Mouse (Mus musculus) liver, adult 2 months (tissue): ENCODE data around the gene Dok3. TPM values are rescaled to one million over a fixed set of nuclear protein-coding genes. Genes with fewer than 3 reads are reported as not detected.

Source experiments
- DNase-seq: peaks from one replicate; pipeline ENCODE4 v3.0.0-alpha.2; 2011; ENCODE audit warnings: low read depth, low spot score; ENCODE audit errors: extremely low read depth
- H3K27ac ChIP-seq: fragments of 200-500 bp; replicated peaks from 2 replicates; pipeline ENCODE4 v1.5.1; 2012; ENCODE audit warnings: low read depth, mild to moderate bottlenecking, control low read depth, inconsistent platforms, low read length; ENCODE audit not compliant: insufficient read depth
- H3K27me3 ChIP-seq: fragments of 200-500 bp; 2 replicates; pipeline ENCODE4 v1.6.1; 2012; ENCODE audit warnings: mild to moderate bottlenecking, moderate library complexity, low read length, inconsistent platforms; ENCODE audit not compliant: control insufficient read depth, insufficient read depth
- H3K36me3 ChIP-seq: fragments of 200-500 bp; 2 replicates; pipeline ENCODE4 v1.6.1; 2012; ENCODE audit warnings: low read length, inconsistent platforms; ENCODE audit not compliant: control insufficient read depth, insufficient read depth
- H3K4me1 ChIP-seq: fragments of 200-500 bp; 2 replicates; pipeline ENCODE4 v1.6.1; 2011; ENCODE audit warnings: low read length; ENCODE audit not compliant: control insufficient read depth, insufficient read depth
- H3K4me3 ChIP-seq: fragments of 200-500 bp; 2 replicates; pipeline ENCODE4 v1.5.1; 2011; ENCODE audit warnings: low read depth, mild to moderate bottlenecking, control low read depth, low read length, moderate library complexity; ENCODE audit not compliant: insufficient read depth
- H3K79me2 ChIP-seq: fragments of 200-500 bp; 2 replicates; pipeline ENCODE4 v1.6.1; 2012; ENCODE audit warnings: inconsistent platforms, mild to moderate bottlenecking, low read length, moderate library complexity; ENCODE audit not compliant: control insufficient read depth, insufficient read depth
- H3K9ac ChIP-seq: fragments of 200-500 bp; 2 replicates; pipeline ENCODE4 v1.6.1; 2012; ENCODE audit warnings: low read depth, mild to moderate bottlenecking, control low read depth, inconsistent platforms, low read length
- CTCF ChIP-seq: fragments of 200-500 bp; IDR thresholded peaks from 2 replicates; pipeline ENCODE4 v1.5.1; 2011; ENCODE audit warnings: low read depth, low read length, control low read depth
- POLR2A ChIP-seq: fragments of 200-500 bp; IDR thresholded peaks from 2 replicates; pipeline ENCODE4 v1.6.1; 2011; ENCODE audit warnings: low read length, control low read depth; ENCODE audit not compliant: insufficient read depth; ENCODE audit errors: extremely low read depth
- WGBS: fragments of 180-500 bp; shearing (Covaris S2); methylation state at CpG from one replicate; pipeline ENCODE4 v1.1.7; 2018; 5-methylcytosine and 5-hydroxymethylcytosine counted together
- polyA plus RNA-seq: library from polyadenylated mRNA; depleted of rRNA; stranded (reverse); fragments of >200 nt; gene quantifications from 2 replicates; pipeline ENCODE4 v1.2.3, GENCODE M21; 2012
- total RNA-seq: library from RNA; depleted of rRNA; stranded (reverse); fragments of >200 nt; gene quantifications from 2 replicates; pipeline ENCODE4 v1.2.3, GENCODE M21; 2014

Dok3 gene
- total and polyA plus RNA-seq, 2 experiments, result 0.46 to 5.2 TPM

DNA sequence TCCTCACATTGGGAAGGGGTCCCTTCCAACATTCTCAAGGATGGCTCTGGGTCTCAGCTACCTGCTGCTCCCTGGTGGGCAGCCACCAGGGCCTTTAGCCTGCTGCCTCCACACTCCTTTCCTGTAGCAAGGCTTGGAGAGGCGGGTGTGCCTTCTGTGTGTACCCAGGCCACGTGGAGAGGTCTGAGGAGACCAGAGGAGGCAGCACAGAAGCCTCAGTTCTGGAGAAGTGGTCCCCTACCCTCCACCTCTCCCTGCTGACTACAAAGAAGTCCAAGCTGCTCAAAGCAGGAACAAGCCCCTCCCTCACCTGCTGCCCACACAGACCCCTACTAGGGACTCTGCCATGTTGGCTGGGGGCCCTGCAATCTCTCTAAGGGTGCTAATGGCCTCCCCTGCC is 34.8 kb downstream of the Dok3 start:
- no peaks in the 10 kb centered on the region for H3K79me2 ChIP-seq
- WGBS, result 60% methylated on average over 2 of the region's 2 CpGs
- no peaks in the 10 kb centered on the region for H3K27me3 ChIP-seq

DNA sequence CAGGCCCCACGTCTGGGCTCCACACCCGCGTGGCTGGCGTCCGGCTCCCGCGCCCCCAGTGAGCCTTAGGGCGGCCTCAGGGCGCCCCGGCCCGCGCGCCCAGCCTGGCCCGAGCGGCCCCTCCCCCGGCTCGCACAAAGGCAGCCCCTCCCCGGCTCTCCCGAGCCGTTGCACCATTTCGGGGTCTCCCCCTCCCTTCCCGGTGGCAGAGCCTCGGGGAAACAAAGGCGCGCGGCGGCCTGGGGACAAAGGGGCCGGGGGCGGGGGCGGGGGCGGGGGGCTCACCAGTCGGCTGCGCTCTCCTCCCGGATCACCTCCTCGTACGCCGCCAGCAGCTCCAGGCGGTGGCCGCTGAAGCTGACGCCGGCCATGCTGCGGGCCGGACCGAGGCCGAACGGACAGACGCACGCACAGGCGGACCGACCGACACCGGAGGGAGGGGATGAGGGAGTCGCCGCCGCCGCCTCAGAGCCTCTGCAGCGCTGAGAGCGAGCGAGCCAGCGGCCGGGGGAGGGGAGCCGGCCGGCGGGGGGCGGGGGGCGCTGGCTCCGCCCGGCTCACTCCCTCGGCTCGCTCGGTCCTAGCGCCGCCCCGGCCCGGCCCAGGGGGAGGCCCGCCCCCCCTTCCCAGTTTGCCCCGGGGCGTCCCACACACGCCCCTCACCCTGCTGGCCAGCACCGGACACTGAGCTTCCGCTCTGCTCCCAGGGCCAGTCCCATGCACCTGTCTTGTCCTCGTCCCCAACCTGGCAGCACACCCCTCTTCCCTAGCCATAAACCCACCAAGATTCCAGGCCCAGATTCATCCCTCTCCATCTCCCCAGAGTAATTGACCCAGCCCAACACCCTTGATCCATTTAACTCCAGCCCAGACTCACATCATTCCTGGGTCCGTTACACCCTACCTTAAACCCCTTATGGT is 41.3 kb downstream of the Dok3 start, which contains the start of gene Dbn1:
Dbn1 (minus strand) TSS at position 534 of the 921 bp plus-strand sequence.
- H3K9ac ChIP-seq, result peak within 1 kb of the TSS; percentile 75
- H3K79me2 ChIP-seq, result no peaks in the 10 kb centered on the region
- no peak for DNase-seq
- H3K36me3 ChIP-seq, result no peaks in the 10 kb centered on the region
- no peaks in the 10 kb centered on the region; the same call in 1 of the 2 replicates for H3K4me1 ChIP-seq
- TF ChIP-seq POLR2A (no peak), CTCF (no peak)
- H3K4me3 ChIP-seq, result peak within 1 kb of the TSS; percentile 69
- H3K27ac ChIP-seq, result no peak within 1 kb of the TSS
- H3K27me3 ChIP-seq, result peaks cover 4% of the 10 kb centered on the region; the same call in 1 of the 2 replicates
- WGBS, result 5% methylated on average over 64 of the region's 83 CpGs

More for the DNA sequence above, 34.8 kb downstream of the Dok3 start:
- Histone ChIP-seq H3K27ac (no peak overlapping the region), H3K9ac (no peak overlapping the region), H3K36me3 (no peaks in the 10 kb centered on the region), H3K4me3 (no peak overlapping the region), H3K4me1 (peaks cover 3% of the 10 kb centered on the region)
- DNase-seq, result no peak
- no peak for TF ChIP-seq CTCF
- TF ChIP-seq POLR2A, result no peak

DNA sequence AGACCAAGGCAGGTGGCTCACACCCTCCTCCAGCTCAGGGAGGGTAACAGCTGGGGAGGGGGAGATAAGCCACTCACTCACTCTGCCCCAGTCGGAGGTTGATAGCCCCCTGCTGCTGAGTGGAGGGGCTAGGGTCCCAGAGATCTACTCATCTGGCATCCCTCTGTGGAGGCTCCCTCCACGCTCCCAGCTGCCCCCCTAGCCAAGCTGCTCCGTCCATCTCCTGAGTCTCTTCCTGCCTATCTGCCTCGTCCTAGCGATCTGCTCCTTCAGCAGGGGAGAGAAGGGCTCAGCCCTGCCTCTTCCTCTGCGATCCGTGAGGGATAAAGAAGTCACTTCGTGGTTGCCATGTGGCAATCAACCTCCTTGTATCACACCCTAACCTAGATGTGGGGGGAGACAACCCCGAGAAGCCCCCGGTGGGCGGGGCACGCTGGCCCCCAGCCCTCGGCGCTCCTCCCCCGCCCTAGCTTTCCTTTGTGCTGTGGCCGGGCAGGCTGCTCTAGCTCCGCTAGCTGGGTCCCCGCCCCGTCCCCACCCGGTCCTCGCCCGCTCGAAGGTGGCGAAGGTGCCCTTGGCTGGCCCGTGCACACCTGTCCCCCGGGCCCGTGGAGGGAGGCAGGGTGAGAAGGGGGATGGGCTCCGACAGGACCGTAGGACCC is 42.0 kb downstream of the Dok3 start:
- no peaks in the 10 kb centered on the region; the same call in 1 of the 2 replicates for H3K4me1 ChIP-seq
- peak overlapping the region; percentile 69 for H3K4me3 ChIP-seq
- DNase-seq, result no peak
- peak overlapping the region; percentile 68 for H3K9ac ChIP-seq
- no peaks in the 10 kb centered on the region for H3K36me3 ChIP-seq
- H3K27ac ChIP-seq, result no peak overlapping the region
- 6% methylated on average over 29 of the region's 29 CpGs for WGBS
- no peaks in the 10 kb centered on the region for H3K79me2 ChIP-seq
- peaks cover 4% of the 10 kb centered on the region; the same call in 1 of the 2 replicates for H3K27me3 ChIP-seq
- no peak for TF ChIP-seq POLR2A
- TF ChIP-seq CTCF, result no peak

DNA sequence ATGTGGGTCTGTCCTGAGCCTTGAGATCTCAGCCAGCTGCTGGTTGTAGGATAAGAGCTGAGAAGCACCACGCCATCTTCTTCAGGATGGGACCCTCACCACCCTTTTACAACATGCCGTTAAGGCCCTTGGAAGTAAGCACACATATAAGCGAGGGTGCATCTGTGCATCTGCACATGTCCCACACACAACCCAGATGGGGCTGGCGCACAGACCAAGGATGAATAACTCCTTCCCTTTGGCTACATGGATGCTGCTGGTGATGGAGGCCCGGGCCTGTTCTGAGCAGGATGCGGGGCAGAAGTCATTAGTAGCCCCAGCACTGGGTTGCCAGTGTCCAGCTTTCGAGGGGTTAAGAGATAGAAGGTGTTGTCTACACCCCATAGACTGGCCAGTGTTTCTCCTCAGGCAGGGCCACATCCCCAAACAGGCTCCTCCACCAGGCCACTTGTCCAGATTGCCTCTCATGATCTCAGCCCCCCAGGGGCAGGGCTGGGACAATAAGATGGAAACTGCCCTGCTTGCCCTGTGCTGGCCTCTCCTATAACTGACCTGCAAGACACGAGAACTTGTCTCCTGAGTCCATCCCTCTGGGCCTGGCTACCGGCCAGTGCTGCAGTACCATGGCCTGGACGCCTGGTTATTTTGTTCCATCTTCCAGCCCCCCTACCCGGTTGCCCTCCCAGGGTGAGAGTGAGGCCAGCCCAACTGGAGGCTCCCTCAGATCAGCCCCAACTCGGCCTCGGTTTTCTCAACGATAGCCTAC is 42.9 kb downstream of the Dok3 start:
- H3K9ac ChIP-seq, result no peak overlapping the region
- TF ChIP-seq CTCF (no peak), POLR2A (no peak)
- no peaks in the 10 kb centered on the region; the same call in 1 of the 2 replicates for H3K4me1 ChIP-seq
- WGBS, result 64% methylated on average over 14 of the region's 14 CpGs
- no peaks in the 10 kb centered on the region for H3K79me2 ChIP-seq
- no peak for DNase-seq
- no peak overlapping the region for H3K4me3 ChIP-seq
- no peaks in the 10 kb centered on the region for H3K36me3 ChIP-seq
- H3K27ac ChIP-seq, result no peak overlapping the region
- peaks cover 4% of the 10 kb centered on the region; the same call in 1 of the 2 replicates for H3K27me3 ChIP-seq

DNA sequence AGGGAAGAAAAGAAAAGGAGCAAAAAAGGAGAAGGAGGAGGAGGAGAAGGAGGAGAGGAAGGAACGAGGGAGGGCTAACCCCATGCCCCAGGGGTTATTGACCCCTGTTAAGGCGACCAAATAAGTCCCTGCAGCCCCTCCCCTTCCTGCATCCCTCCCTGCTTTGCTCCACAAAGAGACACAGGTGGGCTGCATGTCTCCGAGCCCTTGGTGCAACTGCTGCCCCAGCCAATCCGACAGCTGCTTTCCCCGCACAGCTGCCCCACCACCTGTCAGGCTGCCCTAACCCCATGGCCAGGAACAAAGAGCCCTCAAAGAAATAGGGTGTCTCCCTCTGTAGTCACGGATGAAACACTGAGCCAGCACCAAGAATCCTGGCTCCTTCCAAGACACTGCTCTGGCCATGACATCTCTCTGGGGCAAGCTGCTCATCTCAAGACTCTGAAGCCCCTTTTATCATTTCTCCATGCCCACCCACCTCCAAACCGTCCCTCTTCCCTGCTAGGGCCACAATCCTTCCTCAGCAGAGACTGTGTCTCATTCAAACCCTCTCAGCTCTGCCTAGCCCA is 44.5 kb downstream of the Dok3 start:
- Histone ChIP-seq H3K27ac (no peak overlapping the region), H3K4me1 (no peaks in the 10 kb centered on the region; the same call in 1 of the 2 replicates), H3K27me3 (peaks cover 4% of the 10 kb centered on the region; the same call in 1 of the 2 replicates), H3K36me3 (no peaks in the 10 kb centered on the region), H3K4me3 (no peak overlapping the region), H3K9ac (no peak overlapping the region), H3K79me2 (no peaks in the 10 kb centered on the region)
- no peak for TF ChIP-seq CTCF
- no peak for TF ChIP-seq POLR2A
- WGBS, result 61% methylated on average over 7 of the region's 7 CpGs
- no peak for DNase-seq
